Mouse (Mus musculus) stomach, embryonic 14.5 days (tissue): Measurements from ENCODE around the gene Tbkbp1. TPM values are rescaled to one million over a fixed set of nuclear protein-coding genes. Genes with fewer than 3 reads are reported as not detected.

Experiments
- ATAC-seq: fragments of 200-750 bp; cut with Nextera tagmentation; 2 replicates; pipeline ENCODE4 v1.8.0; 2017; ENCODE audit warnings: low read depth, moderate TSS enrichment; ENCODE audit not compliant: insufficient number of reproducible peaks, insufficient read depth, low FRiP score
- H3K27ac ChIP-seq: fragments of 300-500 bp; sonication (generic); 2 replicates; pipeline ENCODE4 v1.5.1; 2014; ENCODE audit warnings: mild to moderate bottlenecking, low read length, moderate library complexity, mixed read lengths
- H3K27me3 ChIP-seq: fragments of 300-500 bp; sonication (generic); 2 replicates; pipeline ENCODE4 v1.6.1; 2014; ENCODE audit warnings: low read length, control low read depth, mixed read lengths; ENCODE audit not compliant: control insufficient read depth, insufficient read depth
- H3K36me3 ChIP-seq: fragments of 300-500 bp; sonication (generic); 2 replicates; pipeline ENCODE4 v1.6.1; 2014; ENCODE audit warnings: mild to moderate bottlenecking, control low read depth, low read length, moderate library complexity, mixed read lengths; ENCODE audit not compliant: control insufficient read depth, insufficient read depth
- H3K4me1 ChIP-seq: fragments of 300-500 bp; sonication (generic); 2 replicates; pipeline ENCODE4 v1.6.1; 2014; ENCODE audit warnings: low read length, control low read depth, mixed read lengths; ENCODE audit not compliant: control insufficient read depth, insufficient read depth
- H3K4me2 ChIP-seq: fragments of 300-500 bp; sonication (generic); replicated peaks from 2 replicates; pipeline ENCODE4 v1.6.1; 2014; ENCODE audit warnings: low read depth, low read length, control low read depth
- H3K4me3 ChIP-seq: fragments of 300-500 bp; sonication (generic); 2 replicates; pipeline ENCODE4 v1.5.1; 2014; ENCODE audit warnings: low read depth, low read length, control low read depth
- H3K9ac ChIP-seq: fragments of 300-500 bp; sonication (generic); replicated peaks from 2 replicates; pipeline ENCODE4 v1.6.1; 2014; ENCODE audit warnings: low read depth, mild to moderate bottlenecking, control low read depth, low read length, moderate library complexity, mixed read lengths
- H3K9me3 ChIP-seq: fragments of 300-500 bp; sonication (generic); 2 replicates; pipeline ENCODE4 v1.6.1; 2016; ENCODE audit warnings: low read depth, low read length, control low read depth; ENCODE audit not compliant: control insufficient read depth
- WGBS: fragments of 180-500 bp; shearing (Covaris S2); extraction: QIAGEN DNeasy Blood & Tissue Kit; methylation state at CpG from one replicate; pipeline ENCODE4 v1.1.7; 2014; 5-methylcytosine and 5-hydroxymethylcytosine counted together
- microRNA-seq: library from miRNA; unstranded; fragments of <30 nt; microRNA quantifications from one replicate; pipeline ENCODE4, GENCODE M21; 2016
- polyA plus RNA-seq: library from polyadenylated mRNA; unstranded; fragments of >200 nt; fragmentation: Nextera tagmentation; extraction: Ambion mirVana; gene quantifications from 2 replicates; pipeline ENCODE4 v1.2.1, GENCODE M21; 2014

Gene Tbkbp1
- polyA plus RNA-seq, 1 experiment from 2014 or later: 3.7 TPM

DNA sequence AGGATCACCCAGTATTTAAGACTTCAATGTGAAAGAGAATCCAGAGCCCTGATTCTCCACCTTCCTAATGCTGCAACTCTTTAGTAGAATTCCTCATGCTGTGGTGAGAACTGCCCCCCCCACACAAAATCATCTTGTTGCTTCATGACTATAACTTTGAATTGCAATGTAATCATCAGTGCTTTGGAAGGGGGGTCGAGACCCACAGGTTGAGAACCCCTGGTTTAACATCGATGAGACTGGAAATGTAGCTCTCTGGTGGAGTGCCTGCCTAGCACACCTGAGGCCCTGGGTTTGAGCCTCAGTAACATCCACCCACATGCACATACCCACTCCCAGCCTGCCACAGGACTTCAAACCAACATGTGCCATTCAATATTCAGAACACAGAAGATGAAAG is 56.7 kb downstream of the Tbkbp1 start:
- Histone ChIP-seq H3K4me3 (no peak overlapping the region), H3K36me3 (no peaks in the 10 kb centered on the region), H3K4me2 (no peak overlapping the region), H3K9ac (no peak overlapping the region), H3K4me1 (no peaks in the 10 kb centered on the region), H3K9me3 (no peaks in the 10 kb centered on the region), H3K27me3 (peaks cover 8% of the 10 kb centered on the region; the same call in 1 of the 2 replicates), H3K27ac (no peak overlapping the region)
- WGBS: 50% methylated on average over 2 of the region's 2 CpGs
- ATAC-seq: no peak

DNA sequence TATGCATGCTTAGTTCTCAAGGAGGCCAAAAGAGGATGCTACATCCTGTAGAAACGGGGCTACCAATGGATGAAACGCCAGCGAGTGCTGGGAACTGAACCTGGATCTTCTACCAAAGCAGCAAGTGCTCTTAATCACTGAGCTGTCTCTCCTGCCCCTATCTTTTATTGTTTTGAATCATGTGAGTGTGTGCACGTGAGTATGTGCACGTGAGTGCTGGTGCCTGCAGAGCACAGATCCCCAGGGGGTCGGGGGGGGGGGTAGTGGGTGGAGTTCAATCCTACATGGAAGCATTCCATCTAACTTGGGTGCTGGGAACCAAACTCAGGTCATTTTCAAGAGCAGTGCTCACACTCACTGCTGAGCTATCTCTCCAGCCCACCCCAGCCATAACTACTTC is 64.9 kb downstream of the Tbkbp1 start:
- 66% methylated on average over 6 of the region's 6 CpGs for WGBS

More for the DNA sequence above, 64.9 kb downstream of the Tbkbp1 start:
- Histone ChIP-seq H3K4me3 (no peak overlapping the region), H3K27ac (no peak overlapping the region), H3K4me1 (no peaks in the 10 kb centered on the region), H3K27me3 (no peaks in the 10 kb centered on the region), H3K4me2 (no peak overlapping the region), H3K9ac (no peak overlapping the region), H3K9me3 (no peaks in the 10 kb centered on the region), H3K36me3 (no peaks in the 10 kb centered on the region)
- no peak for ATAC-seq

Small RNAs within 50 kb of the gene (microRNA-seq; reads per million reads assigned to microRNA genes)
- gene Mir7235: not detected

Other genes with a start within 250 kb of the Tbkbp1 start
- 65.2 and 68.7 TPM in 2 replicates for gene Cdk5rap3, start 235.0 kb downstream of the Tbkbp1 start, polyA plus RNA-seq
- 46.8 and 48.7 TPM in 2 replicates for gene Prr15l, start 223.4 kb downstream of the Tbkbp1 start, polyA plus RNA-seq
- 25.2 and 26.5 TPM in 2 replicates for gene Pnpo, start 207.5 kb downstream of the Tbkbp1 start, polyA plus RNA-seq
- gene Sp2, start 168.5 kb downstream of the Tbkbp1 start, polyA plus RNA-seq: 15.7 and 19.1 TPM in 2 replicates
- gene Sp6, start 138.1 kb downstream of the Tbkbp1 start, polyA plus RNA-seq: 0.15 and 0.42 TPM in 2 replicates
- 17.7 and 19.7 TPM in 2 replicates for gene Scrn2, start 121.6 kb downstream of the Tbkbp1 start, polyA plus RNA-seq
- 0.38 TPM in 1 of 2 replicates, not detected in the other for gene Lrrc46, start 110.1 kb downstream of the Tbkbp1 start, polyA plus RNA-seq
- gene Mrpl10, start 109.9 kb downstream of the Tbkbp1 start, polyA plus RNA-seq: 86.7 and 89.2 TPM in 2 replicates
- 4.5 and 8.2 TPM in 2 replicates for gene Osbpl7, start 100.9 kb downstream of the Tbkbp1 start, polyA plus RNA-seq
- 0.20 TPM in 1 of 2 replicates, not detected in the other for gene Tbx21, start 36.2 kb downstream of the Tbkbp1 start, polyA plus RNA-seq
- gene Kpnb1, start 36.4 kb upstream of the Tbkbp1 start, polyA plus RNA-seq: 65.1 and 67.7 TPM in 2 replicates
- gene Npepps, start 129.1 kb upstream of the Tbkbp1 start, polyA plus RNA-seq: 90.7 and 101 TPM in 2 replicates
- gene Mrpl45, start 164.2 kb upstream of the Tbkbp1 start, polyA plus RNA-seq: 42.3 and 43.3 TPM in 2 replicates
- 0.16 and 0.24 TPM in 2 replicates for gene Gpr179, start 200.6 kb upstream of the Tbkbp1 start, polyA plus RNA-seq
- 2.8 and 3.0 TPM in 2 replicates for gene Socs7, start 211.1 kb upstream of the Tbkbp1 start, polyA plus RNA-seq